Mouse (Mus musculus) kidney, adult 2 months (tissue): ENCODE data around the gene Zfp706. TPM values are rescaled to one million over a fixed set of nuclear protein-coding genes. Genes with fewer than 3 reads are reported as not detected.

Source experiments
- DNase-seq: peaks from one replicate; pipeline ENCODE4 v3.0.0; 2021
- H3K27ac ChIP-seq: fragments of 200-500 bp; 2 replicates; pipeline ENCODE4 v1.5.1; 2012; ENCODE audit warnings: low read depth, low read length, control low read depth, inconsistent platforms; ENCODE audit not compliant: insufficient read depth
- H3K27me3 ChIP-seq: fragments of 200-500 bp; replicated peaks from 2 replicates; pipeline ENCODE4 v1.6.1; 2012; ENCODE audit warnings: mild to moderate bottlenecking, moderate library complexity, low read length, inconsistent platforms; ENCODE audit not compliant: control insufficient read depth, insufficient read depth
- H3K36me3 ChIP-seq: fragments of 200-500 bp; 2 replicates; pipeline ENCODE4 v1.6.1; 2012; ENCODE audit warnings: mild to moderate bottlenecking, moderate library complexity, low read length, inconsistent platforms; ENCODE audit not compliant: control insufficient read depth, insufficient read depth
- H3K4me1 ChIP-seq: fragments of 200-500 bp; 2 replicates; pipeline ENCODE4 v1.6.1; 2011; ENCODE audit warnings: low read length; ENCODE audit not compliant: control insufficient read depth, insufficient read depth
- H3K4me3 ChIP-seq: fragments of 200-500 bp; 2 replicates; pipeline ENCODE4 v1.5.1; 2011; ENCODE audit warnings: mild to moderate bottlenecking, low read depth, low read length, control low read depth; ENCODE audit not compliant: insufficient read depth
- CTCF ChIP-seq: fragments of 200-500 bp; conservative IDR thresholded peaks from 2 replicates; pipeline ENCODE4 v1.5.1; 2011; ENCODE audit warnings: low read depth, mild to moderate bottlenecking, control low read depth, low read length, moderate library complexity, mixed read lengths; ENCODE audit not compliant: insufficient read depth, insufficient read length
- POLR2A ChIP-seq: fragments of 200-500 bp; IDR thresholded peaks from one replicate; pipeline ENCODE4 v1.6.1; 2011; ENCODE audit warnings: low read depth, low read length, control low read depth
- WGBS: fragments of 180-500 bp; shearing (Covaris S2); methylation state at CpG from one replicate; pipeline ENCODE4 v1.1.7; 2018; 5-methylcytosine and 5-hydroxymethylcytosine counted together
- polyA plus RNA-seq: library from polyadenylated mRNA; depleted of rRNA; stranded (reverse); fragments of >200 nt; gene quantifications from 2 replicates; pipeline ENCODE4 v1.2.3, GENCODE M21; 2012; rRNA removed

Zfp706 gene
- 63.1 and 82.2 TPM in 2 replicates for polyA plus RNA-seq

DNA sequence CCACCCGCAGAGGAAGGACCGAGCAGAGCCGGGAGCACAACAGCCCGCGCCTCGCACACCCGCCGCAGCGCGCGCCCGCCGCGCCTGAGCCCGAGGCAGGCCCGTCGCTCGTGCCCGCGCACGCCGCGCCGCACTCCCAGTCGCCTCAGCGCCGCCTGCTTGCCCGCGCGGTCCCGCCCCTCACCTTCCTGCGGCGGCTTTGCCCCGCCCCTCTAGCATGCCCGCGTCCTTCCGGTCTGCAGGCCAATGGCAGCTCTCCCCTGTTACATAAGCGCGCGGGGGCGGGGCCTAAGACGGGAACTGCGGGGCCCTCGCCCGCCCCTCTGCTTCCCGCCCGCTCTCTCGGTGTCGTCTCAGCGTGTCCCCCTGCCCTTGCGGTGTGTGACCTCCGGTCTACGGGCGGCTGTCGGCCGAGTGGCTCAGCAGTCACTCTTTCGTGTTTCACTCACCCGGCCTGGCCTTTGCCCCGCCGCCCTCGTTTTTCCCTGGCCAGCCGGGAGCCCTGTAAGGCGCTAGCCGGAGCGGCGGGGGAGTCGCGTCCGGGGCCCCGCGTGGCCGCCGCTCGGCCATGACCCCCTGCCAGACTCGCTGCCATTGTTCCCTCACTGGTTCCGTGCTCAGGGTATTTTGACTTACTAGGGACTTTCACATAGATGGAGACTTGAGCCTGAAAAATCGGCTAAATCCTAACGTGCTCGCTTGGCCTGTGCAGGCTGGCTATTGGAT lies at the start of gene Zfp706:
TSS of gene Zfp706 (minus strand) at position 541 of the 726 bp plus-strand sequence.
- no peaks in the 10 kb centered on the region for H3K27me3 ChIP-seq
- DNase-seq: peak; percentile 99
- H3K4me1 ChIP-seq: peaks cover 27% of the 10 kb centered on the region
- peaks cover 7% of the 10 kb centered on the region for H3K36me3 ChIP-seq
- peak within 1 kb of the TSS; percentile 83 for H3K4me3 ChIP-seq
- peak; percentile 95 for TF ChIP-seq POLR2A
- TF ChIP-seq CTCF: no peak
- peak within 1 kb of the TSS; percentile 99 for H3K27ac ChIP-seq
- under 1% methylated on average over 69 of the region's 79 CpGs for WGBS

- WGBS: 98% methylated on average over 5 of the region's 5 CpGs
- H3K4me1 ChIP-seq: no peaks in the 10 kb centered on the region
- no peaks in the 10 kb centered on the region for H3K27me3 ChIP-seq
- H3K36me3 ChIP-seq: no peaks in the 10 kb centered on the region
- DNase-seq: no peak
- no peak for TF ChIP-seq POLR2A
- 0 out of 2 replicates have a peak, but pooled peaks have one; percentile 11 for TF ChIP-seq CTCF
- no peak overlapping the region for H3K4me3 ChIP-seq
- no peak overlapping the region for H3K27ac ChIP-seq
These were observed 47.0 kb upstream of the Zfp706 start for GRCm38 (mm10) chr15:37054582-37054981.

DNA sequence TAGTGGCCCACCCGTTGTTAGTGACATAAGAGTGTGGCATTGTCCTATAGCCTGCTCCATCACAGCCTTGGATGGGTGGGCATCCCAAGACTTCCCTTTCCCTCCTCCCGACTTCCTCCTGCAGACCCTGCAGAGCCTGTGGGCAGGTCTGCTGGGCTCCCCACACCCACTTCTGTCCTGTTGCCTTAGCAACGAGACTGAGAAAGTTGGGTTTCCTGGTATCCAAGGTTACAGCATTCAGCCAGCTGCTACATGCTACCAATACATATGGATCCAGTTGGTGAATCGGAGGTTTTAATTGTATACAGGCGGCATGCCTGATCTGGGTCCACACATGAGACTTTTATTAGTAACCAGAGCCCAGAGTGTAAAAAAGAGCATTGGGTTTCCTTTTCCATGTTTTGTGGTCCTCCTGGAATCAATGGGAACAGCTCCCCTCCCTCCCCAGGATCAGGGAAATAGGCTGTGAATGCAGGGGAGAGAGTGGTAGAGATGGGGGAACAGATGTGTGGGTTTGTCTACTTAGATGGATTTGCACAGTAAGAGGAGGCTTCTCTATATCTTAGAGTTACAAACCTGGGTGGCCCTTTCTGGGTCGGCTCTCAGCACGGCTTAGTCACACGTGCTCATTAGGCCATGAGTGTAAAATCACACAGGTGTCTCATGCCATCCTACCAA lies 45.7 kb upstream of the Zfp706 start:
- WGBS: 56% methylated on average over 8 of the region's 8 CpGs
- H3K27ac ChIP-seq: no peak overlapping the region
- H3K4me1 ChIP-seq: no peaks in the 10 kb centered on the region
- H3K27me3 ChIP-seq: no peaks in the 10 kb centered on the region
- H3K36me3 ChIP-seq: no peaks in the 10 kb centered on the region
- TF ChIP-seq POLR2A (no peak), CTCF (no peak)
- no peak overlapping the region for H3K4me3 ChIP-seq
- no peak for DNase-seq

DNA sequence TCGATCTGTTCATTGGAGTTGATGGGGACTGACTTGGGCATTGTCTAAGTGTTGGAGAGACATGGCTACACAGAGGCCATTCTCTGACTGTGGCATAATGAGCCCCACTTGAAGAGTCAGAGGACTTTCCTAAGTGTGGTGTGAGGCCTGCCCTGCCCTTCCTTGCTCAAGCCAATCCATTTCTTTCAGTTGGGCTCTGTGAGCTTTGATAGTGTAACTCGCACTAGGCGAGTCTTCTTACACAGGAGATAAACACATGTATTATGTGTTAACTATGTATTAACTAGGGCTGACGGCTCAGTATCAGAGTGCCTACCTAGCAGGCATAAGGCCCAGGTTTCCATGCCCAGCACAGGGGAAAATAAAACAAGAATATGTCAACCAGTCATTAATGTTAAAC lies 39.8 kb upstream of the Zfp706 start:
- no peak overlapping the region for H3K4me3 ChIP-seq
- H3K4me1 ChIP-seq: no peaks in the 10 kb centered on the region
- no peaks in the 10 kb centered on the region for H3K36me3 ChIP-seq
- H3K27me3 ChIP-seq: no peaks in the 10 kb centered on the region
- TF ChIP-seq CTCF (no peak), POLR2A (no peak)
- no peak for DNase-seq
- H3K27ac ChIP-seq: no peak overlapping the region
- WGBS: 98% methylated on average over 4 of the region's 4 CpGs

- TF ChIP-seq CTCF: no peak
- TF ChIP-seq POLR2A: no peak
- H3K27me3 ChIP-seq: no peaks in the 10 kb centered on the region
- H3K4me3 ChIP-seq: no peak overlapping the region
- no peaks in the 10 kb centered on the region for H3K4me1 ChIP-seq
- no peaks in the 10 kb centered on the region for H3K36me3 ChIP-seq
- no peak overlapping the region for H3K27ac ChIP-seq
- peak; percentile 66 for DNase-seq
- WGBS: 80% methylated on average over 10 of the region's 10 CpGs
These were observed 39.0 kb upstream of the Zfp706 start for GRCm38 (mm10) chr15:37046586-37046985.

GRCm38 (mm10) chr15:37046131-37046530 lies 38.6 kb upstream of the Zfp706 start:
- no peak for TF ChIP-seq CTCF
- TF ChIP-seq POLR2A: no peak
- Histone ChIP-seq H3K4me1 (0 out of 2 replicates have a peak, but pooled peaks cover 3% of the 10 kb centered on the region), H3K27me3 (no peaks in the 10 kb centered on the region), H3K4me3 (no peak overlapping the region), H3K36me3 (no peaks in the 10 kb centered on the region), H3K27ac (no peak overlapping the region)
- WGBS: 47% methylated on average over 7 of the region's 7 CpGs
- DNase-seq: peak; percentile 82

GRCm38 (mm10) chr15:37045456-37045855 lies 37.9 kb upstream of the Zfp706 start:
- Histone ChIP-seq H3K36me3 (no peaks in the 10 kb centered on the region), H3K27me3 (no peaks in the 10 kb centered on the region), H3K27ac (no peak overlapping the region), H3K4me1 (0 out of 2 replicates have a peak, but pooled peaks cover 4% of the 10 kb centered on the region), H3K4me3 (no peak overlapping the region)
- DNase-seq: no peak
- no peak for TF ChIP-seq CTCF
- TF ChIP-seq POLR2A: no peak
- 77% methylated on average over 12 of the region's 12 CpGs for whole genome bisulfite sequencing
